Mouse (Mus musculus) hematopoietic stem cell, adult 5-6 weeks (primary cell): ENCODE results near the gene Zfp385b. TPM values are rescaled to one million over a fixed set of nuclear protein-coding genes. Genes with fewer than 3 reads are reported as not detected.

Experiments
- ATAC-seq, 2 experiments: fragments of 125-278 bp in 1 of 2; replicated peaks in 1 of 2; 2 replicates each; pipeline ENCODE4 v1.8.0; 2016 to 2017; ENCODE audit warnings: inconsistent platforms in 2 of 2, mild to moderate bottlenecking in 2 of 2, moderate number of reproducible peaks in 2 of 2, low read depth in 1 of 2, moderate TSS enrichment in 1 of 2; ENCODE audit not compliant: low FRiP score in 2 of 2, poor library complexity in 2 of 2, severe bottlenecking in 2 of 2, insufficient read depth in 1 of 2, low TSS enrichment in 1 of 2
- total RNA-seq: library from RNA; stranded (forward); fragments of 172-1452, 232-1000 nt; gene quantifications from 2 replicates; pipeline ENCODE4 v1.2.3, GENCODE M21; 2017

Gene Zfp385b
- total RNA-seq, 1 experiment from 2014 or later, result not detected

DNA sequence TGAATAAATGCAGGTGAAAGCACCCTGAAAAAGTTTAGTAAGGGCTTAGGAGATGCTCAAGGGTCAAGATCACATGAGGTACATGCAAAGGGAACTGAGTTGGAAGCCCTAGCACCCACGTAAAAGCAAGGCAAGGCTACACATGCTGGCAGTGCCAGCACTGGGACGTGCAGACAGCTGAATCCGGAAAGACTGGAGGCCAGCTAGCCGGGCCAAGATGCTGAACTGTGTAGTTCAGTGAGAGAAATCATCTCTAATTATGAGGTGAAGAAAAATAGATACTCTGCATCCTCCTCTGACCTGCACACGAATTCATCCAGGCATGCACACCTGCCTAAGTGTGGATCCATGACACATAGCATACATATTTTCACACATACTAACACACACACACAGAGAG, 18.4 kb downstream of the Zfp385b start:
- no peak for ATAC-seq

DNA sequence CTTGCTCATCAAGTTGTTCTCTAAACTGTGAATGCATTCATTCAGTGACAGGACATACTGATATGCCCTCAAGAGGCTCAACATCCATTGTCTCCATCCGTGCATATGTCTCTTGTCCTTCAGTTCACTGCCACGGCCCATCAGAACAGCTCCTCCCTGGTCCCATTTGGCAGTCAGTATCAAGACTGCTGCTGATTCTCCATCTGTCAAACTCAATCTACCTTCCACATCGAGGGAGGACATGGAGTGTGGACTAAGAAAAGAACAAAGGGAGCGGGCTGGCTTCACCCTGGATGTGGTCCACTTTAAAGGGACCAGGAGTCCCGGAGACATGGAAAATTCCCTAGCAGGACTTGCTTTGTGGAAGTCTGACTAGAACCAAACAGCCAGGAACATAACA, 22.2 kb downstream of the Zfp385b start:
- ATAC-seq, result no peak

DNA sequence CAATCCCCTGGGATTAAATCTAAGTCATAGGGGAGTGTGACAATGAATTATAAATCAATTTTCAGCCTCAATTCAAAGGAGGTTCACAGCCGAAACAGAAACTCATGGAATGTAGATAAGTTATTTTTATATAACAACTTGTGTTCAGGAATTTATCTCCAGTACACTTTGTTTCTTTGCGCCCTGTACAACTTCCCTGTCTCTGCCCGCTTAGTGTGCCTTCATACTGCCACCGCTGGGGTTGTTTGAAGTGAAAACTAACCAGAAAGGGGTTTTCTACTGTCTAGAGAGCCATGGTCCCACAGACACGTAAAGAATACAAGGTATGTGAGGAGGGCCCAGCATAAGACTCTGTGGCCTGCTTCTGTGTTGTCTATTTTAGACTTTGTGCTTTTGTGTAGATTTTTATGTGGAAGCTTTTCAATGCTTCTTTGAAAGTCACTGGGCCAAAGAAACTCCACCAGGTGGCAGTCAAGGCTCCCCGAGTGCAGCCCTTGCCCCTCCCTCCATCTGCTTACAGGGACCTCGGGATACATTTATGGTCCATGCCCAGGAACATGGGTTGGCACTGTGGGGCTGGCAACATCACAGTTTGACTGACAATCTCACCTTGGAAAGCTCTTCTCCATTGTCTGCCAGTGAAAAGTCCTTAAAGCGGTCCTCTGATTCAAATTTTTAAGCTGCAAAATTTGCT, 23.4 kb downstream of the Zfp385b start:
- ATAC-seq, result no peak

DNA sequence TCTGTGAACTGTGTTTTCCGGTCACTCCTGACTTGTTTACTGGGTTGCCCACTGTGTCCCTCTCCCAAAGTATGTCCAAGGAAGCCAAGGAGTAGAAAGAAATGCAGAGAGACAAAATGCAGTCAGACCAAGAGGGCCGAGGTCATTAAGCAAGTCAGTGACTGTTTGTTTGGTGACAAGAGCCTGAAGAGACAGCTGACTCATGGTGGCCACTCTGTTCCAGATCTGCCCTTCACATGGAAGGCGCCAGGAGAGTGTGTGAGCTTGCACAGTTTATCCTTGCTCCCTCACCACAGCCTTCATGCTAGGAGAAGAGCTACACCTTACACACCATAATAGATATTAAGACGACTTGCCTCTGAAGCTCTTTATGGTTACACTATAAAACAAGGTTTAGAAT, 28.6 kb downstream of the Zfp385b start:
- ATAC-seq, result no peak

DNA sequence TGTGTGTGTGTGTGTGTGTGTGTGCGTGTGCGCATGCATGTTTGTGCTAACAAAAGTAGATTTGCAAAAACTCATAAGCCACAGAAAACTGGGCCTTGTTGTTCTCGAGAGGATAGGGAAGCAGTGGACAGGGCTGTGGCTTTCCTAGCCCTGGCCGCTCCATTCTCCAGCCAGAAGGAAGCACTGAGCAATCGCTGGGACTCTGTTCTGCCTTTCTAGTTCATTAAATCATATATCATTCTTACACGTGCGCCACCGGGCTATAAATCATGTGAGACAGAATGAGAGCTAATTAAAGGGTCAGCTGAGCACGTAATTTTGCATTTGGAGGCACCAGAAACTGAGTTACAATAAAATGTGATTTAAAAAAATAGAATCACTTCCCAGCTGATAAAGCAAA, 29.1 kb downstream of the Zfp385b start:
- ATAC-seq, result no peak

DNA sequence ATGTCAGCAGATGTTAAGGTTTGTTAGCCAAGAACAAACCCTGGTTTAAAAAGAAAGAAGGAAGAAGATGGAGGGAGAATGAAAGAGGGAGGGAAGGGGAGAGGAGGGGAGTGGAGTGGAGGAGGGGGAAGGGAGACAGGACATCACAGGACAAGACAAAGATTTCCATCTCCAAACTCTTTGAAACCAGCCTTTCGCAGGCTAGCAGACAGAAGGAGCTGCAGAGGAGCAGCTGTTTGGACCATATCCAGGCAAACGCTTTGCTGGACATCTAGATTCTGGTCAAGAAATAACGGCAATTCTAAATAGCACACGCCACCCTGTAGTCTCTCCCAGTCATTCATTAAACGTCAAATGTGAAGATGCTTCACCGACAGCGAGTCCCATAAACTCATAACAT, 38.0 kb downstream of the Zfp385b start:
- no peak for ATAC-seq

DNA sequence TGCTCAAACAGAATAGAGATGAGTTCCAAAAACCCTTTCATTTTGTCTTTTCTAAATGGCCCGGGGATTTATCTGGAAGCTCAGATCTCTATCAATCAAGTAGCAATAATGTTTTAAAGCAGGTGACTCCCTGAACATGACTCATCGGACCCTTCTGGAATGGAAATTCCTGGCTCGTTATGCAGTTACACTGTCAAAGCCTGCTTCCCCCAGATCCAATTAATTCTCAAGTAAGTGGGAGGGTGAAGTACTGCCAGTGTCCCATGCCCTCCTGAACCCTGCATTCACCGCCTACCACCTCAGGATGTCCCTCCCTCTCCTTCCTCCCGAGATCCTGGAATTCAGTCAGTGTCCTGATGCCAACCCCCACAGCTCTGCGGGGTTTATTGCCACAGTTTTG, 41.7 kb downstream of the Zfp385b start:
- no peak for ATAC-seq

DNA sequence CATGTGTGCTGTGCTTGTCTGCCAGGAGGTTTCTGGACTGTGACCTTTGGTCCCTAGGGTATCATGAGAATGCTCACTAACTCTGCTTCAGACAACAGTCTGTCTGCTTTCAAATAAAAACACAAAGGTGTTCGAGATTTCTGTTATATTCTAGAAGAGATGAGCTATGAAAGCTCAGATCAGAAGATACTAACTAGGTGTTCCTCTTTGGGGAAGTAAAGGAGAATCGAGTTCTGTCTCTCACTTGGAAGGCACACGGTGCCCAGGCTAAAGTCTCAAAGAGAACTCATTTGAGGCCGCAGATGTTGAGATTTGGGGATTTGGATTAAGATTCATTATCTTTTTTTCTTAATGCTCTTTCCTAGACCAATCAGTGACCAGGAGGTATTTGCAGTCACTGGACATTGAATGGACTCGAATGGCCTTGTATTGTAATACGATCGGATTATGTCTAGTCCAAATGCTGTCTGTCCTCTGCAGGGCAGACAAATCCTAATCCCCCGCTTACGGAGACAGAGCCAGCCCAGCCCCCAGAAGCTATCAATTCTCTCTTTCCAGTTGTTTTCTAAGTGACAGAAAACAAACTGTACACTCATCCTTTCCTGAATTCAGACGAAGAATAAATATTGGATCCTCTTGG, 42.3 kb downstream of the Zfp385b start:
- ATAC-seq, result no peak

DNA sequence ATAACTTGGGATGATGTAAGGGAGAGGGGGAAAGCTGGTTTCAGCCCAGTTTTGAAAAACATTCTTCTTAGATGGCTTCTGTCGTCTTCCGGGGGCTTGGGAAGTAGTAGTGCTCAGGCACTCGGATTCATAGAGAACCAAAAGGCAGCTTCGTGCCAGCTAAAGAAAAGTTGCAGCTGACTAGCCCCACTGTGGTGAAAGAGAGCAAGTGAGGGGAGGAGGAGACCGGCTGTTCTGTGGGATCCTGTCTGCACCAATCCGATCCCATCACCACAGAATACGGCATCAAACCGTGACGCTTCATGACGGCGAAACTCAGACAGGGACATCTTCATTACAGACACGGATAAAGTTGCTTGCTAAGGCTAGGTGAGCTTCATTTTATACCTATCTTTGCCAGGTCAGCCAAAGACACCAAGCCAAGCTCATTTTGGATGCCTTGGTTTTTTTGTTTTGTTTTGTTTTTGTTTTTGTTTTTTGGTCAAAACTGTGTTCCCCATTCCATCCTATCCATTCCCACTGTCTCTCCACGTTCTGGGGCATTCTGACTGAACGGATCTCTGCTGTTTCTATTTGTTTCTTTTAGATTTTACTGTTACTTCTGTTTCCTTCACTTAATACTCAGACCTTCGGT, 44.1 kb downstream of the Zfp385b start:
- no peak for ATAC-seq

DNA sequence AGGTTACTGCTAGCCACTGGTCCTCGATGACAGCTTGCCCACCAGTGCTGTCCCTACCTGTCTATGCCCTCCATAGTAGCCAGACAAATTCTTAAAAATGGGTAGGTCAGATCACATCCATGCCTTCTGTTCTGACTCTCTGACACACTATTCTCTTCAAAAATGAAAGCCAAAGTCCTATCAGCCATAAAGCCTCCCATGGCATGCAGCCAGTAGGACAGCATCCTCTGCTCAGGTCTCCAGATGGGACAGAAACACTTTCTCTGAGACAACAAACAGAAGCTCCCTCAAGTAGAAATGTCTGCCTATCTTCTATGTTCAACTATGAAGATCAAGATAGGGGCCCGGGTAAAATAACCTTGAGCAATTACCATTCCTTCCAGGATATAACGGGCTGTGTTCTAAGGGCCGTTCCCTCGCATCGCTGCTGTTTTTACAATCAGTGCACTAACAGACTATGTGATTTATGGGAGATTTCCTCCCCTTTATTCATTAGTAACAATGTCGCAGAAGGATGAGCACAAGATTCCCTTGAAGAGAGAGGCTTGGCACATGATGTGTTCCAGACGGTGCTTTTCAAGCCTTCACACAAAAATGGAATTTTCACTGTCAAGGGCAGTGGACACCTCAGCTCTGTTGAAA, 49.3 kb downstream of the Zfp385b start:
- ATAC-seq, result no peak

DNA sequence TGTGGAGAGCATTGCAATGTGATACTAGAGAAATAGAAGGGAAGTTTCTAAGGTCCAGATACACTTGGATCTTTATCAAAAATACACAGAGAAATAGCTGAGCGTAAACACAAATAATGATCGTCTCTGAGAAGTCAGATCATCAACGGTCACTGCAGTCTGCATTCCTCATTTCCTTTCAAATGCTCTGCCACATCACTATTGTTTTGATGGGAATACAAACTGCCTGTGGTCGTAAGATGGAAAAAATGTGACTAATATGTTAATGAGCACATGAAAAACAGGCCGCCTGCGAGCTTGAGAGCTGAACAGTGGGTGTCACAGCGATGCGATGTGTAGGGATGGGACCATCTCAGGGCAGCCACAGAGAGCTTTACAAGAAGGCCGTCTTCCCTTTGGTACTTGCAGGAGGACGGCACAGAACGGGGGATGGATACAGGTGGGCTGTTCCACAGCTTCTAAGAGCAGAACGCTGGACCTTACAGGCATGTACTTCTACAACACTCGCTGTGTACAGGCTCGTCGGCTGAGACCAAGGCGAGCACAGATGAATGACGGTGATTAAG, 51.0 kb downstream of the Zfp385b start:
- no peak for ATAC-seq

DNA sequence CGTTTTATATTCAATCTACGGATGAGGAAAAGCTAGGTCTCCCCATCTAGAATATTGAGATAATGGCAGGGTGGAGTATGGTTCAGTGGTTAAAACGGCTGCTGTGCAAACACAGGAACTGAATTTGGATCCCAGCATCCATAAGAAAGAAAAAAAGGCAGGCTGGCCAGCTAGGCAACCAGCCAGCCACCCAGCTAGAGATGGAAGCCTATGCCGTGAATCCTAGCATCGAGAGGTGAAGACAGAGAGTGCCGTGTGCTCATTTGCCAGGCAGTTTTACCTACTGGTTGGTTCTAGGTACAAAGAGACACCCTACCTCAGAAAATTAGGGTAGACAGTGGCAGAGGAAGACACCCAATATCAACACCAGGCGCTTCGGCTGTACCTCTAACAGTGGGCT, 57.5 kb downstream of the Zfp385b start:
- no peak for ATAC-seq

DNA sequence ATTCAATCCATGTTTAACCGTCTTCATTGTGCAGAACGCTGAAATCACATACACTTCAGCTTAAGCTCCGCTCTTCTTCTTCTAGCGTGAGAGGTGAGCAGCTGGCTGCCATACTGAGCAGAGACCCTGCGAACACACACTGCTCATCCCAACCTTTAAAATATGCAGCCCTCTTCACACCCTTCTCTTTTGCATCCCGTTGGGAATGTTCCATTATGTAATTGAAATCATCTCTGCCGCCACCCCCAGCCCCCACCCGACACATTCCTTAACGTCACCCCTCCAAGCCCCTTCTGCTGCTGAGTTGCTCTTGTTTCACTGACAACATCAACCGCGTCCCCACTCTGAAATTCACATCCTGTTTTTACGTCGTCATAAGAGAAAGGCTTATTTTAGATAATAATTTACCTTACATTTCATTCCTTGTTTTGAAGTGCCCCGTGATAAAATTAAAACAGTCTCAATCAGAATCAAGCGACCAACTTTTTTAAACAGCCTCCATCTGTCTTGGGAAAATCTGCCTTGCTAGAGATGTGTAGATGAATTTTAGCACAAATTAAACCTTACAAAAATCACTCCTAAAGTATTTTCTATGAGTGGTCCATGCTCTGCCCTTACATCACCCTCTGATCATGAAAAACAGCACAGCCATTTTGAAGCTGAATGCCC, 60.9 kb downstream of the Zfp385b start:
- no peak for ATAC-seq

DNA sequence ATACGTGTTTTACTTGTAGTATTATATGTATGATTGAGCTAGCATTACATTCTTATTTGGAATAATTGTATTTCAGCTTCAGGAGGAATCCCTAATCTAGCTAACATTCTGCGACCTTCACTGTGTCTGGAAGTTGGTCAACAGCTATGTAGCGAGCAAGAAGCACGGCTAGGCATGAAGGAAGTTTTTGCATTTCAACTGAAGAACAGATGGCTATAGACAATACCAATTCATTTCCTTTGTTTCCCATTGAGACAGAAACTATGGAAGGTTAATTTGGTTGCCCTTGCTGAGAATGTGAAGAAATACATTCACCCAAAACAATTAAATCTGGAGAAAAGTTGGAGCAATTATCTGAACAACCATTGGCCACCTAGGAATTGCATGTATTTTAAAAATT, 66.9 kb downstream of the Zfp385b start:
- ATAC-seq, result no peak

DNA sequence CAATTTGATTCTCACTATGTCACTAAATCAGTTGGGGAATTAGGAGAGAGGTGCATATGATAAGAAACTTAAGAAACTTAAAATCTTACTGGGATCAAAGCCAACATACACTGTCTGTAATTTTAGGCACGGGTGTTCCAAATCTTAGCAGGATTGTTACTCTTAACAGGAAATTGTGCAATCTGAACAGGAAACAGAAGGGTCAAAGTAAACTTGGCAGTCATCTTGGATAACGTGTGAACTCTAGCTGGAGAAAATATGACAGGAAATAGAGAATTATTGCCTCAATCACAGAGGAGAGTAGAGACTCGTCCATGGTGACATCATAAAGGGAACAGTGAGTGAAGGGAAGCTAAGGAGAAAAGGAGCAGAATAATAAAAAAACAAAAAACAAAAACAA, 69.8 kb downstream of the Zfp385b start:
- ATAC-seq, result no peak

DNA sequence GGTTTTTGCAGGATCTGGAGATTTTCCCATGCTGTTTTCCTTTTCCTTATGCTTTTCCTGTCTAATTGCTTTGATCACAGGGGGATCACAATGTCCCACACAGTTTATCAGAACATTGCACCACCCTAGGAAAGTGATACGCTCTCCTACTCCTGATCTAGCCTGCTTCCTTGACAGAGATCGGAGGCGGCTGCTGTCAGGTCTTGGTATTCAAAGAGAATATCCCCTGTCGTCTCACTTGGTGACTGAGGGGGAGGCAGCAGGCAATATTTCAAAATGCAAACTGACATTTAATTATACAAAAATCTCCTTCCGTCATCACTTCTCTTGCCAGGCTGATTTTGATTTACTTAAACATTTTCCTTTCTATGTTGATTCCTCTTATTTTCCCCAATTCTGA, 73.0 kb downstream of the Zfp385b start:
- no peak for ATAC-seq

DNA sequence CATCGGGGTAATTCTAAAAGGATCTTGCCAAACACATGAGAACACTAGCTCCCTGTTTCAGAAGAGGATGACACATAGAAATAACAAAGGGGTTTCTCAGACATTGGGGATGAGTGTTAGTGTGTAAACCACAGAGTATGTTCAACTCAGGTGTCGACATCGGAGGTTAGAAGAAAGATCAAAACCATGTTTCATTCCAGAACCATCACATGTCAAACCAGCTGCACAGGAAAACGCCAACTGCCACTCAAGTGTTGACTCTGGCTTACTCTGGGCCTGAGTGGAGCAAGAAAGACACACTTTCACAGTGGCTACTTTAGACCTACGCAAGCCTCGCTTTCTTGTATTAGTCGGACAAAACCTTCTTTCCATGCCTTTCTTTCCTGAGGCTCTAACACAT, 74.2 kb downstream of the Zfp385b start:
- ATAC-seq, result no peak

DNA sequence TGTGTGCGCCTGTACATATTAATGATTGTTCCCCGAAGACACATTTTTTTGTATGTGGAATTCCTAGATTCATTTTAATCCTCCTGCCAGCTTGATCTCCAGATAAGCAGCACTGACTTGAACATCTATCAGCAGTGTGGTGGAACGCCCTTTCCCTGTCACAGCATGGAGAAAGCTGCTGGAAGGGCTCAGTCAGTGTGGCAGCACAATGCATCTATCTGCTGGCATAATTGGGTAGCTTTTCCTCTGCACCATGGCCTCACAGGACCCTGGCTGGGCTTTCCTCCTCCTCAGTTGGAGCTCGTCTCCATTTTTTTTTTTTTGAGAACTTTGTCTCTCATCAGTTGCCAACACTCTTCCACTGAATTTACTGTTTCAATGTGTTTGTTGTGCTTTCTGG, 77.1 kb downstream of the Zfp385b start:
- no peak for ATAC-seq
